Mouse (Mus musculus): ENCODE measurements at regions not wholly inside any gene's neighbourhood (a gene's known extent, or its start where the extent isn't known, plus 50 kb on each side); places are given as distances from the start of the nearest gene placed in this dataset.

DNA sequence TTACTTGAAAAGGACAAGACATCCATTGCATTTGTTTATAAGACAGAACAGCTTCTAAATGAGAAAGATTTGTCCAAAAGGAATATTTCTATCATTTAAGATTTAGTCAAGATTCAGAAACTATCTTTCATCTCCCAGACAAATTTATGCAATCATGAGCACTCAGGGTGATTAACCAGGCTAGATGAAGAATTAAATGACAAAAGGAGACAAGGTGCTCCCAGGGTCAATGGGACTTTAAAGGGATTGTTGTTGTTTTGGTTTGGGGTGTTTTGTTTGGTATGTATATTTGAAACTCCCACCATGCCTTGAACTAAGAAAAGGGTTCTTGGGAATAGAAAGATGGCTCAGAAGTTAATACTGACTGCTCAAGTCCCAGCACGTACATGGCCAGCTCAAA, 522.6 kb upstream of the Tbl1xr1 start:
- H3K4me2 ChIP-seq, result no peak overlapping the region
- no peak overlapping the region for H3K4me3 ChIP-seq (ENCODE audit: low read depth, low read length)
- H3K9me3 ChIP-seq (ENCODE audit: control insufficient read depth, low read length), result no peaks in the 10 kb centered on the region
- DNase-seq (ENCODE audit: low spot score, missing footprints) (no peak), ATAC-seq (ENCODE audit: low FRiP score) (peak; percentile 17)
- H3K4me1 ChIP-seq (ENCODE audit: control insufficient read depth, insufficient read depth, low read length), result peaks cover 18% of the 10 kb centered on the region
- H3K27me3 ChIP-seq (ENCODE audit: control insufficient read depth, insufficient read depth, low read length), result no peaks in the 10 kb centered on the region
- no peak overlapping the region for H3K9ac ChIP-seq (ENCODE audit: low read length)
- WGBS, result 35% methylated on average over 1 of the region's 1 CpGs
- peak overlapping the region; percentile 25; the same call in 1 of the 2 replicates for H3K27ac ChIP-seq (ENCODE audit: low read depth, low read length)
- H3K36me3 ChIP-seq (ENCODE audit: control insufficient read depth, insufficient read depth, low read length), result no peaks in the 10 kb centered on the region

DNA sequence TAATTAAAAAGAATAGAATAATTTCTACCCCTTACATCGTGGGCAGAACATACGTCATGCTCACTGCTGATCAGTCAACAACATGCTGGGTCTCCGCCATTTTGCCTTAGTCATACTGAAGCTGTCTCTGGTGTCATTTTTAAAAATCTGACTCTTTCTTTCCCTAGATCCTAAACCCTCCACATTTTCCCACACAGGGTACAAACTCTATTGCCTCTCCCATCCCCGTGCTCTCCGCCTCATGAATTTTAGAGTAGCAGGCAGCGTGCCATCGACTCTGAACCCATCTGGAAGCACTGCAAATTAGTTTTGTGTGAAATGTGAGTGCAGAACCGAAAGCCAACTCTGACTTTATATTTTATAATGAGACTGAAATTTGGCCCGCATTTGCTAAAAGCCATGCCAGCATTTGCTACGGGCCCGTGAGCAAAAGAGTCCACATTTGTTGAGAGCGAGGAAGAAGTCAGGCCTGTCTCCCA, 518.5 kb upstream of the Tbl1xr1 start:
- H3K27me3 ChIP-seq (ENCODE audit: control insufficient read depth, insufficient read depth, low read length), result no peaks in the 10 kb centered on the region
- ATAC-seq (ENCODE audit: low FRiP score) (no peak), DNase-seq (ENCODE audit: low spot score, missing footprints) (no peak)
- H3K9ac ChIP-seq (ENCODE audit: low read length), result no peak overlapping the region
- no peaks in the 10 kb centered on the region for H3K9me3 ChIP-seq (ENCODE audit: control insufficient read depth, low read length)
- peaks cover 14% of the 10 kb centered on the region for H3K4me1 ChIP-seq (ENCODE audit: control insufficient read depth, insufficient read depth, low read length)
- WGBS, result 90% methylated on average over 12 of the region's 12 CpGs
- no peak overlapping the region for H3K4me2 ChIP-seq
- no peak overlapping the region for H3K27ac ChIP-seq (ENCODE audit: low read depth, low read length)
- no peaks in the 10 kb centered on the region for H3K36me3 ChIP-seq (ENCODE audit: control insufficient read depth, insufficient read depth, low read length)
- H3K4me3 ChIP-seq (ENCODE audit: low read depth, low read length), result no peak overlapping the region

DNA sequence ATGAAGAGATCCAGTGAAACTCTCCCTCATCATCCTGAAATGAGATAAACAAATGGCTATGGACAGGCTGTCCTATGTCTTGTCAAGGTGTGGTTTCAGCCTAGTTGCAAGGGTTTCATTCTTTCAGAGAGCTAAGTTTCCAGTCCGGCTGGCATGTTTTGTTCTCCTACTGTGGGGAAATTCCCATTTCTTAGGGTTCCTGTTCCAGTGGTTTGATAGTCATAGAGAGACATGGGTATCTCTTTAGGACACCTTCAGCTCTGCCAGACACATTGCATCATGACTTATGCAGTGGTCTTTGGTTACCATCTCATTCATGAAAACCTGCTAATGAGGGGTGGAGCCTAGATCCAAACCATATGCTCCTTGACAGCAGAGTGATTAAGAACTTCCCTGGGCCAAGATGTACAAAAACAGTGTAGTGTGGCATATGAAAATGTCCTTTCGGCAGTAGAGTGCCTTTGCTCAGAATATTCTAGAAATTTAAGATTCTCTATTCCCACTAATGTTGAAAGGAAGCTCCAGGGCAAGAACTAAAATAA, 513.6 kb upstream of the Tbl1xr1 start:
- H3K9me3 ChIP-seq (ENCODE audit: control insufficient read depth, low read length), result no peaks in the 10 kb centered on the region
- H3K27me3 ChIP-seq (ENCODE audit: control insufficient read depth, insufficient read depth, low read length), result no peaks in the 10 kb centered on the region
- H3K4me1 ChIP-seq (ENCODE audit: control insufficient read depth, insufficient read depth, low read length), result no peaks in the 10 kb centered on the region; the same call in none of the 2 replicates
- H3K9ac ChIP-seq (ENCODE audit: low read length), result no peak overlapping the region
- H3K4me2 ChIP-seq, result no peak overlapping the region
- ATAC-seq (ENCODE audit: low FRiP score), result no peak
- no peak overlapping the region for H3K4me3 ChIP-seq (ENCODE audit: low read depth, low read length)
- H3K36me3 ChIP-seq (ENCODE audit: control insufficient read depth, insufficient read depth, low read length), result no peaks in the 10 kb centered on the region
- no peak overlapping the region for H3K27ac ChIP-seq (ENCODE audit: low read depth, low read length)
- no peak for DNase-seq (ENCODE audit: low spot score, missing footprints)
- WGBS, result 80% methylated on average over 2 of the region's 2 CpGs

DNA sequence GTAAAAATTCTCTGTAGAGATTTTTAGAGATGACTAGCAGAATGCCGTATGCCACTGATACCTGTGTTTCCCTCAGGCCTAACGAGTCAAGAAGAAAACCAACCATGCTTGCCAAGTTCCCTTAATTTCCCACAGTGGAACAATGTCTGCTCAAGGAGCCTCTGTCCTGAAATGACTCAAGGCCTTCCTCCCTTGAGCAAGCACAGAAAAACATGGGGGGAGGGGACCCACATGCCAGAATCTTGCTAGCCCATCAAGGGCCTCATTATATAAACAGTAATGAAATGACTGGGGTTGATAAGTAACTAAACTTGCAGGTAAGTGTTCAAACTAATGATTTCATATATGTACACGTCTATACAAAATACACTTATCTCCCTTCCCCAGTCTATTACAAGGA, 513.0 kb upstream of the Tbl1xr1 start:
- H3K4me1 ChIP-seq (ENCODE audit: control insufficient read depth, insufficient read depth, low read length), result no peaks in the 10 kb centered on the region; the same call in none of the 2 replicates
- ATAC-seq (ENCODE audit: low FRiP score), result no peak
- no peak for DNase-seq (ENCODE audit: low spot score, missing footprints)
- no peak overlapping the region for H3K4me3 ChIP-seq (ENCODE audit: low read depth, low read length)
- no peaks in the 10 kb centered on the region for H3K36me3 ChIP-seq (ENCODE audit: control insufficient read depth, insufficient read depth, low read length)
- H3K9me3 ChIP-seq (ENCODE audit: control insufficient read depth, low read length), result no peaks in the 10 kb centered on the region
- WGBS, result 79% methylated on average over 3 of the region's 3 CpGs
- H3K4me2 ChIP-seq, result no peak overlapping the region
- H3K27ac ChIP-seq (ENCODE audit: low read depth, low read length), result no peak overlapping the region
- H3K27me3 ChIP-seq (ENCODE audit: control insufficient read depth, insufficient read depth, low read length), result no peaks in the 10 kb centered on the region
- no peak overlapping the region for H3K9ac ChIP-seq (ENCODE audit: low read length)

DNA sequence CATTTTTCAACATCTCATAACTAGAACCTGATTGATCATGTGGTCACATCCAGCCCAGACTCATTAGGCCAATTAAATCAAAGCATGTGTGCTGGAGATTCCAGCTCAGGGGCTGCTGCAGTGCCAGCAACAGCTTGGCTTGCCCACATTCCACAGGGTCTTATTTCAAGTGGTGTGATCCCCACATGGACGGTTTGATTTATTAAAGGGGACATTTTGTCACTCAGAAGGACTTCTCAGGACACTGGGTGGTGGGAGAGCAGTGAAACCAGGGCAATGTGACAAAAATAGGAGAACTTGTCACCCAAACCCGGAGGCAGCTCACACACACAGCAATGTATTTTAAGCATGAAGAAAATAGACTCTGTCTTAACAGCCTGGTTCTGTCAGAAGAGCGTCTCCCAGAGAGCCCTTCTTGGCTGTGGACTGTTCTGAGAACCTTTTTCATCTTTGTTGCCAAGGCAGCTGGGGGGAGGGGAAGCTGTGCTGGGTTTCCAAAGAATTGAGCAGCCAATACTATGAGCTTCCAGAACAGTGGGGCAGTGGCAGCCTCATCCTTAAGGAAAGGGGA, 512.2 kb upstream of the Tbl1xr1 start:
- H3K4me3 ChIP-seq (ENCODE audit: low read depth, low read length), result no peak overlapping the region
- no peaks in the 10 kb centered on the region for H3K9me3 ChIP-seq (ENCODE audit: control insufficient read depth, low read length)
- no peak overlapping the region for H3K4me2 ChIP-seq
- peak; percentile 82 for ATAC-seq (ENCODE audit: low FRiP score)
- whole genome bisulfite sequencing, result 20% methylated on average over 3 of the region's 3 CpGs
- H3K36me3 ChIP-seq (ENCODE audit: control insufficient read depth, insufficient read depth, low read length), result no peaks in the 10 kb centered on the region
- H3K4me1 ChIP-seq (ENCODE audit: control insufficient read depth, insufficient read depth, low read length), result no peaks in the 10 kb centered on the region; the same call in none of the 2 replicates
- peak; percentile 93 for DNase-seq (ENCODE audit: low spot score, missing footprints)
- H3K27me3 ChIP-seq (ENCODE audit: control insufficient read depth, insufficient read depth, low read length), result no peaks in the 10 kb centered on the region
- no peak overlapping the region for H3K9ac ChIP-seq (ENCODE audit: low read length)
- peak overlapping the region; percentile 1 for H3K27ac ChIP-seq (ENCODE audit: low read depth, low read length)

DNA sequence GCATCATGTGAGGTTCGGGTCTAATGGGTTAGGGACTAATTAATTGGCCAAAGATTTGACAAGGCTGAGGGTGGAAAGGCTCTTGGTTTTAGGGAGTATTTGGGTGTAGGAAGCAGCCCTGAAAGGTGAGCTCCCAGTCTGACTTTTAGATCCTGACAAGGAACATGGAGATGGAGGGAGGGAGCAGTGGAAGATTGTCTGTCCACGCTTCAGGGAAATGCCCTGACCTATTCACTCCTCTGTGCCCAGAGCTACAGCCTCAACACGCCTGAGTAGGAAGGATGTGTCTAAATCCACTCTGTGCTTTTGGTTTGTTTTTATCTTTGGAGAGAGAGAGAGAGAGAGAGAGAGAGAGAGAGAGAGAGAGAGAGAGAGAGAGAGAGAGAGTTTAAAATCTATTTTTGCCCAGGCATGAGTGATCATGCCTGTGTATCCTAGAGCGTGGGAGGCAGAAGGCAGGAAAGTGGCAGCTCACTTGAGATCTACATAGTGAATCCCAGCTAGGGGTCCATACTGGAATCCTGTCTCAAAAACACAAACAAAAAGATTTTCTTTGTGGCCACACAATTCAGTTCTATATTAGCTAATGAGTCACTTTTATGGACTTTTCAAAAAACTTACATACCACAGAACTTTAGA, 511.5 kb upstream of the Tbl1xr1 start:
- H3K9me3 ChIP-seq (ENCODE audit: control insufficient read depth, low read length), result no peaks in the 10 kb centered on the region

DNA sequence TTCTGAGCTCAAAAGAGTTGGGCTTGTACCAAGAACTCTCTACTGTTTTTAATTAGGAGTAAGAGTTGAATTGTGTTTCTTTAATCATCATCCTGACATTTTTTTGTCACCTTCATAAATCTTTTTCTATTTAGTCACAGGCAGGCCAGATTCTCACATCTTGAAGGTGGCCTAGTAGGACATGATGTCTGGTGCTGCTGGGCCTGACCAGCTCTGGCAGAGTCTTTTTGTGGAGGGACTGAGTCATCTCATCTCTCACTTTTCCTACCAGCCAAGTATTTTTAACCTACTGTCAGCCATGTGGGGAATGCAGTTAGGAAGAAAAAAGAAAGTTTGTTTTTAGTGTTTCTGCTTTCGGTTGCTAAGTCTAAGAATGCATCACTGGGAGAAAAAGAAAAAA, 506.7 kb upstream of the Tbl1xr1 start:
- Histone ChIP-seq H3K4me1 (ENCODE audit: control insufficient read depth, insufficient read depth, low read length) (no peaks in the 10 kb centered on the region; the same call in 1 of the 2 replicates), H3K9ac (ENCODE audit: low read length) (no peak overlapping the region), H3K4me2 (no peak overlapping the region), H3K27ac (ENCODE audit: low read depth, low read length) (no peak overlapping the region), H3K27me3 (ENCODE audit: control insufficient read depth, insufficient read depth, low read length) (no peaks in the 10 kb centered on the region), H3K36me3 (ENCODE audit: control insufficient read depth, insufficient read depth, low read length) (no peaks in the 10 kb centered on the region), H3K9me3 (ENCODE audit: control insufficient read depth, low read length) (no peaks in the 10 kb centered on the region), H3K4me3 (ENCODE audit: low read depth, low read length) (no peak overlapping the region)
- 84% methylated on average over 1 of the region's 1 CpGs for WGBS
- ATAC-seq (ENCODE audit: low FRiP score) (no peak), DNase-seq (ENCODE audit: low spot score, missing footprints) (no peak)

More for the DNA sequence above, 511.5 kb upstream of the Tbl1xr1 start:
- no peak overlapping the region for H3K4me2 ChIP-seq
- no peaks in the 10 kb centered on the region for H3K36me3 ChIP-seq (ENCODE audit: control insufficient read depth, insufficient read depth, low read length)
- no peak for ATAC-seq (ENCODE audit: low FRiP score)
- DNase-seq (ENCODE audit: low spot score, missing footprints), result no peak
- H3K27me3 ChIP-seq (ENCODE audit: control insufficient read depth, insufficient read depth, low read length), result no peaks in the 10 kb centered on the region
- 46% methylated on average over 4 of the region's 4 CpGs for WGBS
- H3K4me3 ChIP-seq (ENCODE audit: low read depth, low read length), result no peak overlapping the region
- no peak overlapping the region for H3K9ac ChIP-seq (ENCODE audit: low read length)
- peak overlapping the region; percentile 1; the same call in 1 of the 2 replicates for H3K27ac ChIP-seq (ENCODE audit: low read depth, low read length)
- H3K4me1 ChIP-seq (ENCODE audit: control insufficient read depth, insufficient read depth, low read length), result no peaks in the 10 kb centered on the region; the same call in none of the 2 replicates

DNA sequence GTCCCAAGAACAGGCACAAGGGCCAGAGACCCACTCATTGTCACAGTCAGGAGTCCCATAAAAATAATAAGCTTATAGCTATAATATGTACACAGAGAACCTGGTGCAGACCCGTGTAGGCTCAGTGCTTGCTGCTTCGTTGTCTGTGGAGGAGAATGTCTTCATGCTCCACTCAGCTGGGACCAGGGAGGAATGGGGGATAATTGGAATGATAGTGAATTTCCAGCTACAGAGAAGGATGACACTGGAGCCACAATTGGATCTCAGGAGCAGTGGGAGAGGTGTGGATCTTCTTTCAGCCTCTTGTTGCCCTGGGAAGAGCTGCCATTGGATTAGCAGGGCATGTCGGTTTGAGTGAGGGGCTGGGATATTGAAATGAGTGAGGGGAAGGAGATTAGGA, 497.8 kb upstream of the Tbl1xr1 start:
- no peak for ATAC-seq (ENCODE audit: low FRiP score)

DNA sequence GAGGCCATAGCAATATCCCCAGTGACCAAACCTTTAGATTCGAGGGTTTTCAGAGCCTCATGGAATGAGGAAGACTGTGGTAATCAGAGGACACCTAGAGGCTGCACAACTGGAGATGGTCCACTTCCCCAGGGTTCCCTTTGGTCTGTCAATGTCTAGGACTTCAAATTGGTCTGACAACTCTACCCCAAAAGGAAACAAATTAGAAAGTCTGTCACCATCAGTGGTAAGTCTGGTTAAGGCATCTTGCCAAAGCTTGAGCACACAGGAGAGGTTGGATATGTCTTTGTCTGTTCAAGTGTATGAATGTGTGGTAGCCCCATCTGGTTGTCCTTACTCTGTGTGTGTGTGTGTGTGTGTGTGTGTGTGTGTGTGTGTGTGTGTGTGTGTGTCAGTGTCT, 494.3 kb upstream of the Tbl1xr1 start:
- Histone ChIP-seq H3K4me3 (ENCODE audit: low read depth, low read length) (no peak overlapping the region), H3K27me3 (ENCODE audit: control insufficient read depth, insufficient read depth, low read length) (no peaks in the 10 kb centered on the region), H3K9me3 (ENCODE audit: control insufficient read depth, low read length) (no peaks in the 10 kb centered on the region), H3K4me2 (no peak overlapping the region), H3K4me1 (ENCODE audit: control insufficient read depth, insufficient read depth, low read length) (no peaks in the 10 kb centered on the region), H3K9ac (ENCODE audit: low read length) (no peak overlapping the region), H3K27ac (ENCODE audit: low read depth, low read length) (no peak overlapping the region), H3K36me3 (ENCODE audit: control insufficient read depth, insufficient read depth, low read length) (no peaks in the 10 kb centered on the region)
- DNase-seq (ENCODE audit: low spot score, missing footprints), result no peak
- ATAC-seq (ENCODE audit: low FRiP score), result no peak
- WGBS, result 72% methylated on average over 1 of the region's 1 CpGs

More for the DNA sequence above, 497.8 kb upstream of the Tbl1xr1 start:
- no peak overlapping the region for H3K4me2 ChIP-seq
- no peaks in the 10 kb centered on the region for H3K4me1 ChIP-seq (ENCODE audit: control insufficient read depth, insufficient read depth, low read length)
- H3K36me3 ChIP-seq (ENCODE audit: control insufficient read depth, insufficient read depth, low read length), result no peaks in the 10 kb centered on the region
- WGBS, result 67% methylated on average over 3 of the region's 3 CpGs
- DNase-seq (ENCODE audit: low spot score, missing footprints), result no peak
- no peak overlapping the region for H3K9ac ChIP-seq (ENCODE audit: low read length)
- H3K27ac ChIP-seq (ENCODE audit: low read depth, low read length), result no peak overlapping the region
- H3K4me3 ChIP-seq (ENCODE audit: low read depth, low read length), result no peak overlapping the region
- H3K27me3 ChIP-seq (ENCODE audit: control insufficient read depth, insufficient read depth, low read length), result no peaks in the 10 kb centered on the region
- H3K9me3 ChIP-seq (ENCODE audit: control insufficient read depth, low read length), result no peaks in the 10 kb centered on the region
